Mouse (Mus musculus): ENCODE measurements at regions not wholly inside any gene's neighbourhood (a gene's known extent, or its start where the extent isn't known, plus 50 kb on each side); places are given as distances from the start of the nearest gene placed in this dataset.
A peak's percentile ranks its signal among the peaks of the same experiment; 100 is the strongest.
"Not testable (repeated sequence)": the region's sequence is repeated elsewhere in the genome, so short reads cannot be mapped to it uniquely, and the experiment has no call there.

- WGBS, result 22% methylated on average over 1 of the region's 1 CpGs
- peak; percentile 70; the same call in 1 of the 2 replicates for ATAC-seq (ENCODE audit: low FRiP score)
Observed at GRCm38 (mm10) chr6:62889194-62889593, 366.5 kb upstream of the Grid2 start.

GRCm38 (mm10) chr6:62912758-62913157 is 342.9 kb upstream of the Grid2 start:
- H3K27me3 ChIP-seq (ENCODE audit: control insufficient read depth, insufficient read depth, low read length), result no peaks in the 10 kb centered on the region
- DNase-seq (ENCODE audit: low spot score, missing footprints) (no peak), ATAC-seq (ENCODE audit: low FRiP score) (no peak)
- 92% methylated on average over 2 of the region's 2 CpGs for WGBS
- no peak overlapping the region for H3K4me3 ChIP-seq (ENCODE audit: low read depth, low read length)
- no peak overlapping the region for H3K4me2 ChIP-seq
- no peak overlapping the region for H3K27ac ChIP-seq (ENCODE audit: low read depth, low read length)
- no peaks in the 10 kb centered on the region for H3K9me3 ChIP-seq (ENCODE audit: control insufficient read depth, low read length)
- no peaks in the 10 kb centered on the region for H3K36me3 ChIP-seq (ENCODE audit: control insufficient read depth, insufficient read depth, low read length)
- H3K4me1 ChIP-seq (ENCODE audit: control insufficient read depth, insufficient read depth, low read length), result no peaks in the 10 kb centered on the region
- H3K9ac ChIP-seq (ENCODE audit: low read length), result no peak overlapping the region

More at GRCm38 (mm10) chr6:62889194-62889593, 366.5 kb upstream of the Grid2 start:
- no peak for DNase-seq (ENCODE audit: low spot score, missing footprints)
- no peaks in the 10 kb centered on the region for H3K27me3 ChIP-seq (ENCODE audit: control insufficient read depth, insufficient read depth, low read length)
- H3K4me1 ChIP-seq (ENCODE audit: control insufficient read depth, insufficient read depth, low read length), result no peaks in the 10 kb centered on the region
- H3K36me3 ChIP-seq (ENCODE audit: control insufficient read depth, insufficient read depth, low read length), result no peaks in the 10 kb centered on the region
- no peak overlapping the region for H3K4me3 ChIP-seq (ENCODE audit: low read depth, low read length)
- H3K4me2 ChIP-seq, result no peak overlapping the region
- no peak overlapping the region for H3K27ac ChIP-seq (ENCODE audit: low read depth, low read length)
- no peaks in the 10 kb centered on the region for H3K9me3 ChIP-seq (ENCODE audit: control insufficient read depth, low read length)
- no peak overlapping the region for H3K9ac ChIP-seq (ENCODE audit: low read length)

GRCm38 (mm10) chr6:62917059-62917458 is 338.6 kb upstream of the Grid2 start:
- not testable (repeated sequence) for DNase-seq (ENCODE audit: low spot score, missing footprints); H3K27me3 ChIP-seq (ENCODE audit: control insufficient read depth, insufficient read depth, low read length); H3K27ac ChIP-seq (ENCODE audit: low read depth, low read length); H3K9ac ChIP-seq (ENCODE audit: low read length); H3K4me1 ChIP-seq (ENCODE audit: control insufficient read depth, insufficient read depth, low read length); H3K4me2 ChIP-seq; H3K9me3 ChIP-seq (ENCODE audit: control insufficient read depth, low read length); H3K36me3 ChIP-seq (ENCODE audit: control insufficient read depth, insufficient read depth, low read length); H3K4me3 ChIP-seq (ENCODE audit: low read depth, low read length)
- peak; percentile 72 for ATAC-seq (ENCODE audit: low FRiP score)
- WGBS, result 50% methylated on average over 2 of the region's 5 CpGs

GRCm38 (mm10) chr6:62917956-62918355 is 337.7 kb upstream of the Grid2 start:
- 95% methylated on average over 6 of the region's 6 CpGs for WGBS
- Histone ChIP-seq H3K9me3 (ENCODE audit: control insufficient read depth, low read length) (no peaks in the 10 kb centered on the region), H3K4me3 (ENCODE audit: low read depth, low read length) (no peak overlapping the region), H3K9ac (ENCODE audit: low read length) (no peak overlapping the region), H3K36me3 (ENCODE audit: control insufficient read depth, insufficient read depth, low read length) (no peaks in the 10 kb centered on the region), H3K27me3 (ENCODE audit: control insufficient read depth, insufficient read depth, low read length) (no peaks in the 10 kb centered on the region), H3K27ac (ENCODE audit: low read depth, low read length) (no peak overlapping the region), H3K4me2 (no peak overlapping the region), H3K4me1 (ENCODE audit: control insufficient read depth, insufficient read depth, low read length) (no peaks in the 10 kb centered on the region)
- ATAC-seq (ENCODE audit: low FRiP score), result no peak
- no peak for DNase-seq (ENCODE audit: low spot score, missing footprints)

- no peaks in the 10 kb centered on the region for H3K36me3 ChIP-seq (ENCODE audit: control insufficient read depth, insufficient read depth, low read length)
- H3K27me3 ChIP-seq (ENCODE audit: control insufficient read depth, insufficient read depth, low read length), result no peaks in the 10 kb centered on the region
- DNase-seq (ENCODE audit: low spot score, missing footprints) (no peak), ATAC-seq (ENCODE audit: low FRiP score) (no peak)
- H3K27ac ChIP-seq (ENCODE audit: low read depth, low read length), result no peak overlapping the region
- H3K4me3 ChIP-seq (ENCODE audit: low read depth, low read length), result no peak overlapping the region
- H3K4me1 ChIP-seq (ENCODE audit: control insufficient read depth, insufficient read depth, low read length), result no peaks in the 10 kb centered on the region
- H3K4me2 ChIP-seq, result no peak overlapping the region
- no peaks in the 10 kb centered on the region for H3K9me3 ChIP-seq (ENCODE audit: control insufficient read depth, low read length)
- no peak overlapping the region for H3K9ac ChIP-seq (ENCODE audit: low read length)
Observed at GRCm38 (mm10) chr6:62919092-62919491, 336.6 kb upstream of the Grid2 start.

Measured in midbrain, embryonic 11.5 days (tissue).